Mouse (Mus musculus) effector memory CD4-positive, alpha-beta T cell, adult 7 months (primary cell): ENCODE measurements around the gene Rnf34. TPM values are rescaled to one million over a fixed set of nuclear protein-coding genes. Genes with fewer than 3 reads are reported as not detected.

ENCODE experiments used
- polyA plus RNA-seq: library from polyadenylated mRNA; unstranded; fragments of 100-300 nt; shearing (Covaris generic); gene quantifications from one replicate; pipeline ENCODE4 v1.2.1, GENCODE M21; 2017

Rnf34 gene
- 24.4 TPM for polyA plus RNA-seq

DNA sequence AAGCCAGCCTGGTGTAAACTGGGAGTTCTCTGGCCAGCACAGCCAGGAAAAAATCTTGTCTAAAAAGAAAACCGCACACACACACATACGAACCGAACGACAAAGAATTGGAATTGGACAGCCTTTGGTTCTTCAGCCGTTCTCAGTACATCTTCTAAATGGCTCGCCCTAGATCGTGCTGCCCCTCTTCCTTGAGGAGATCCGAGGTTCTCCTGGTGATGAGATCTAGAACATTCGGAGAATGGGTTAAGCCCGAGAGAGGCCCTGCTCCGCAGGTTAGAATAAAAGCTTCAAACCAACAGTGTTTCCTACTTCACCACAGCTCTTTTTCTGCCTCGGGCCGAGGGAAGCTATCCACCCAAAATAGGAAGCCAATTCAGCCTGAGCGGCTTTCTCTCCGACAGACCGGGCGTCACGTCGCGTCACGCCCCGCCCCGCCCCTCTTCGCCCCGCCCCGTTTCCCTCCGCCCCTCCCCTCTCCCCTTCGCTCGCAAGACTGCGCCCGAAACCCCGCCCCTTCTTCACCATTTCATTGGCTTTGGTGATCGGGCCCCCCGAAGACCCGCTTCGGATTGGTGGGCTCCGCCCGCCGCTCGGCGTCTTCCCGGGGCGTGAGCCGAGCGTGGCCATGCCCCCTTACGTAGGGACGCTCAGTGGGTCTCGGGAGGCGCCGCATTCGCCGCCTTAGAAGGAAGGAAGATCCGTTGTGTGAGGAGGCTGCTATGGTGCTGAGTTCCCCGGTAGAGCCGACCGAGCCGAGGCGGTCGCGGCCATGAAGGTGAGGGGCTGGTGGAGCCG lies at the start of gene Rnf34:
Rnf34 (plus strand) TSS at position 528 of the 798 bp plus-strand sequence.

GRCm38 (mm10) chr5:122820777-122821523 lies 28.9 kb upstream of the Rnf34 start, which contains the start of gene Anapc5:
Gene Anapc5, minus strand, starts transcription at chr5:122821339.

Other genes starting within 250 kb of the Rnf34 start
- gene Ift81, start 235.5 kb upstream of the Rnf34 start, polyA plus RNA-seq, result 2.8 TPM
- gene P2rx7, start 206.1 kb upstream of the Rnf34 start, polyA plus RNA-seq, result 21.3 TPM
- gene P2rx4, start 142.5 kb upstream of the Rnf34 start, polyA plus RNA-seq, result 56.8 TPM
- gene Camkk2, start 70.6 kb upstream of the Rnf34 start, polyA plus RNA-seq, result 14.9 TPM
- gene Anapc5, start 28.7 kb upstream of the Rnf34 start, polyA plus RNA-seq, result 231 TPM
- gene Kdm2b, start 139.8 kb downstream of the Rnf34 start, polyA plus RNA-seq, result 118 TPM
- 543 TPM for gene Orai1, start 165.0 kb downstream of the Rnf34 start, polyA plus RNA-seq
- 2.4 TPM for gene Morn3, start 197.0 kb downstream of the Rnf34 start, polyA plus RNA-seq
- 0.68 TPM for gene Tmem120b, start 218.4 kb downstream of the Rnf34 start, polyA plus RNA-seq